Comparison of ENCODE assay signal across 17 mouse cellular contexts in genomic region chr2:38482122-38482521, GRCm38 (mm10). TPM values are rescaled to one million over a fixed set of nuclear protein-coding genes. Genes with fewer than 3 reads are reported as not detected.
A peak's percentile ranks its signal among the peaks of the same experiment; 100 is the strongest.
DNase-seq lines count a peak whose midpoint lies in the region; ATAC-seq and TF ChIP-seq lines count a peak whose summit lies in the region.
"Had no signal": no experiment of that assay in that cellular context is flagged by ENCODE, and none has a peak within 500 bp of the region (broad histone marks: within the 10 kb centered on the region; RNA-seq: fewer than 3 reads in every experiment).

No protein-coding gene starts in this region.

- intact Hi-C loops in heart, postnatal 14 days (cut with DNase I) = no loop called here

- WGBS in forebrain, postnatal 0 days = 89% methylated on average over 3 of the region's 3 CpGs
- 90% methylated on average over 3 of the region's 3 CpGs for WGBS in forebrain, embryonic 15.5 days
- WGBS in lung, embryonic 14.5 days = 79% methylated on average over 3 of the region's 3 CpGs

- H3K36me3 ChIP-seq in forebrain, postnatal 0 days (ENCODE audit: insufficient read depth) = no peaks in the 10 kb centered on the region
- H3K36me3 ChIP-seq in forebrain, embryonic 15.5 days = no peaks in the 10 kb centered on the region
- H3K36me3 ChIP-seq in lung, embryonic 14.5 days (ENCODE audit: insufficient read depth) = no peaks in the 10 kb centered on the region
- H3K36me3 ChIP-seq: embryonic facial prominence, embryonic 15.5 days; lung, embryonic 15.5 days; neural tube, embryonic 12.5 days had no signal

- DNase-seq in forebrain, postnatal 0 days = no peak
- no peak for DNase-seq in lung, embryonic 14.5 days
- DNase-seq in lung, postnatal 14 days = no peak
- no peak for DNase-seq in T-cell, adult 2 months (ENCODE audit: low spot score)
- DNase-seq in urinary bladder, adult 2 months (ENCODE audit: low spot score) = no peak
- DNase-seq in heart, postnatal 14 days = no peak
- DNase-seq: cerebellum, adult 8-10 months; kidney, adult 11 months; kidney, postnatal 4 days; layer of hippocampus, postnatal 36 days; left cerebral cortex, postnatal 4 days had no signal

- TF ChIP-seq POLR2A in bone marrow macrophage, adult 2 months (IDR thresholded peaks at IDR 0.05; ENCODE audit: borderline replicate concordance, low read depth, low read length) = no peak

- H3K27ac ChIP-seq in forebrain, postnatal 0 days (ENCODE audit: low read depth, low read length) = no peak overlapping the region
- H3K27ac ChIP-seq in forebrain, embryonic 15.5 days (replicated peaks) = no peak overlapping the region
- H3K27ac ChIP-seq in lung, embryonic 14.5 days (ENCODE audit: low read depth) = no peak overlapping the region
- H3K27ac ChIP-seq in bone marrow macrophage, adult 2 months (ENCODE audit: insufficient read depth, low read depth, low read length) = peak overlapping the region; percentile 100
- H3K27ac ChIP-seq: embryonic facial prominence, embryonic 15.5 days; neural tube, embryonic 12.5 days had no signal

- no peak overlapping the region for H3K9ac ChIP-seq in forebrain, postnatal 0 days
- no peak overlapping the region for H3K9ac ChIP-seq in forebrain, embryonic 15.5 days (replicated peaks)
- H3K9ac ChIP-seq in lung, embryonic 14.5 days = no peak overlapping the region
- H3K9ac ChIP-seq: embryonic facial prominence, embryonic 15.5 days; lung, embryonic 15.5 days; neural tube, embryonic 12.5 days had no signal

- no peak overlapping the region for H3K4me3 ChIP-seq in forebrain, postnatal 0 days (ENCODE audit: low read depth, low read length)
- no peak overlapping the region for H3K4me3 ChIP-seq in forebrain, embryonic 15.5 days
- H3K4me3 ChIP-seq in lung, embryonic 14.5 days (ENCODE audit: low read depth, low read length) = no peak overlapping the region
- no peak overlapping the region for H3K4me3 ChIP-seq in bone marrow macrophage, adult 2 months (ENCODE audit: insufficient read depth, low read length)
- H3K4me3 ChIP-seq: embryonic facial prominence, embryonic 15.5 days; lung, embryonic 15.5 days; neural tube, embryonic 12.5 days had no signal

- peak; percentile 21; the same call in 1 of the 2 replicates for TF ChIP-seq CTCF in forebrain, postnatal 0 days (IDR thresholded peaks at IDR 0.05; ENCODE audit: low read depth)
- TF ChIP-seq CTCF in lung, embryonic 14.5 days (IDR thresholded peaks at IDR 0.05; ENCODE audit: low read depth) = peak; percentile 27
- no peak; the same call in none of the 2 replicates for TF ChIP-seq CTCF in bone marrow macrophage, adult 2 months (IDR thresholded peaks at IDR 0.05; ENCODE audit: low read depth, low read length)

- no peak overlapping the region for H3K4me2 ChIP-seq in forebrain, postnatal 0 days (ENCODE audit: low read depth)
- no peak overlapping the region for H3K4me2 ChIP-seq in forebrain, embryonic 15.5 days (replicated peaks)
- no peak overlapping the region for H3K4me2 ChIP-seq in lung, embryonic 14.5 days
- H3K4me2 ChIP-seq: embryonic facial prominence, embryonic 15.5 days; lung, embryonic 15.5 days; neural tube, embryonic 12.5 days had no signal

- H3K27me3 ChIP-seq in forebrain, postnatal 0 days (ENCODE audit: insufficient read depth, low read length) = no peaks in the 10 kb centered on the region
- no peaks in the 10 kb centered on the region for H3K27me3 ChIP-seq in forebrain, embryonic 15.5 days
- H3K27me3 ChIP-seq in lung, embryonic 14.5 days (ENCODE audit: insufficient read depth, low read length) = no peaks in the 10 kb centered on the region
- H3K27me3 ChIP-seq: embryonic facial prominence, embryonic 15.5 days; lung, embryonic 15.5 days; megakaryocyte, embryonic 14.5 days; neural tube, embryonic 12.5 days had no signal

- no peak for ATAC-seq in forebrain, postnatal 0 days
- no peak for ATAC-seq in forebrain, embryonic 15.5 days (replicated peaks)
- ATAC-seq in lung, embryonic 14.5 days (ENCODE audit: insufficient read depth) = no peak

- no peaks in the 10 kb centered on the region for H3K9me3 ChIP-seq in forebrain, postnatal 0 days (ENCODE audit: low read length)
- H3K9me3 ChIP-seq in forebrain, embryonic 15.5 days = no peaks in the 10 kb centered on the region
- no peaks in the 10 kb centered on the region for H3K9me3 ChIP-seq in lung, embryonic 14.5 days (ENCODE audit: low read depth, low read length)
- H3K9me3 ChIP-seq: embryonic facial prominence, embryonic 15.5 days; lung, embryonic 15.5 days; neural tube, embryonic 12.5 days had no signal

- no peaks in the 10 kb centered on the region for H3K4me1 ChIP-seq in forebrain, postnatal 0 days (ENCODE audit: insufficient read depth)
- H3K4me1 ChIP-seq in forebrain, embryonic 15.5 days = no peaks in the 10 kb centered on the region
- H3K4me1 ChIP-seq in lung, embryonic 14.5 days (ENCODE audit: insufficient read depth) = peaks cover 5% of the 10 kb centered on the region; the same call in 1 of the 2 replicates
- H3K4me1 ChIP-seq in bone marrow macrophage, adult 2 months (ENCODE audit: control insufficient read depth, insufficient read depth, low read length) = peaks cover 73% of the 10 kb centered on the region
- H3K4me1 ChIP-seq: neural tube, embryonic 12.5 days had no signal

RNA-seq across cellular contexts. Expression of gene Nek6, which starts 29.3 kb away (rescaled TPM):
- total RNA-seq in forebrain, postnatal 0 days (2014; rRNA removed) = 19.7 and 21.0 TPM in 2 replicates
- polyA plus RNA-seq in forebrain, postnatal 0 days (2015; fragmentation: Nextera tagmentation; extraction: Ambion mirVana) = 59.6 and 69.3 TPM in 2 replicates
- 90.0 and 110 TPM in 2 replicates for polyA plus RNA-seq in forebrain, embryonic 15.5 days (2015; fragmentation: Nextera tagmentation; extraction: Ambion mirVana)
- polyA plus RNA-seq in lung, embryonic 14.5 days (2014; fragmentation: Nextera tagmentation; extraction: Ambion mirVana) = 129 and 134 TPM in 2 replicates
- 15.8 and 17.0 TPM in 2 replicates for polyA plus RNA-seq in bone marrow macrophage, adult 2 months (2012; ENCODE audit: insufficient read depth, insufficient read length, missing spikeins)
- 18.9 and 20.2 TPM in 2 replicates for polyA plus RNA-seq in urinary bladder, adult 2 months (2012; rRNA removed)
- 1 to 10 TPM; 7.9 to 9.1 TPM for total RNA-seq in heart, postnatal 14 days (2021)
